In the genomic region with DNA sequence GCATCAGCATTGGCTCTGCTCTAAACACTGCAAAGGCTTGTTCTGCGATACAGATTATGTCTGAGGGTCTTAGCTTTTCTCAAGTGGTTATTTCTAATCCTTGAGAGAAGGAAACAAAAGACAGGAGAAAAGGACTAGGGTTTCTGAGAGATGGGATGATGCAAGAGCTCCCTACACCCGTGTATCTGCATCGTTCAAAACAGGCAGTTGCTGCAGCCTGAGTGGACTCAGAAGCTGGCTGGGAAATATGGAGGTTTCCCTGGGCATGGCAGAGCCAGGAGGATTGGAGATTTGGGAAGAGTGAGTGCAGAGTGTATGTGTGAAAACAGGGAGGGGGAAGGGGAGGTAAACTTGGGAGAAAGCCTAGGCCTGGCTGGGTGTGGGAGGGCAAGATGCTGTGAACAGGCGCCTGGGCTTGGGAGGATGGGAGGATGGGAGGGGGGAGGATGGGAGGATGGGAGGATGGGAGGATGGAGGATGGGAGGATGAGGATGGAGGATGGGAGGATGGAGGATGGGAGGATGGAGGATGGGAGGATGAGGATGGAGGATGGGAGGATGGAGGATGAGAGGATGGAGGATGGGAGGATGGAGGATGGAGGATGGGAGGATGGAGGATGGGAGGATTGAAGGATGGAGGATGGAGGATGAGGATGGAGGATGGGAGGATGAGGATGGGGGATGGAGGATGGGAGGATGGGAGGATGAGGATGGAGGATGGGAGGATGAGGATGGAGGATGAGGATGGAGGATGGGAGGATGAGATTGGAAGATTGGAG, we compare ENCODE assay signal across 18 mouse cellular contexts. TPM values are rescaled to one million over a fixed set of nuclear protein-coding genes. Genes with fewer than 3 reads are reported as not detected.
A peak's percentile ranks its signal among the peaks of the same experiment; 100 is the strongest.
DNase-seq lines count a peak whose midpoint lies in the region; ATAC-seq and TF ChIP-seq lines count a peak whose summit lies in the region.
"Had no signal": no experiment of that assay in that cellular context is flagged by ENCODE, and none has a peak within 500 bp of the region (broad histone marks: within the 10 kb centered on the region; RNA-seq: fewer than 3 reads in every experiment).

No protein-coding gene starts in this region.

- no peak overlapping the region for H3K27ac ChIP-seq in hindbrain, embryonic 11.5 days (ENCODE audit: low read depth, low read length)
- H3K27ac ChIP-seq in hindbrain, embryonic 12.5 days: no peak overlapping the region
- no peak overlapping the region for H3K27ac ChIP-seq in ES-E14 (ENCODE audit: insufficient read depth, low read depth, low read length, poor library complexity, severe bottlenecking)
- H3K27ac ChIP-seq: liver, embryonic 13.5 days; neural tube, embryonic 12.5 days had no signal

- intact Hi-C loops in gastrocnemius, postnatal 14 days (cut with DNase I; ENCODE audit: low total_unique reads): no loop called here

- H3K4me1 ChIP-seq in hindbrain, embryonic 11.5 days (replicated peaks; ENCODE audit: control insufficient read depth, insufficient read depth, low read length): no peaks in the 10 kb centered on the region
- H3K4me1 ChIP-seq in hindbrain, embryonic 12.5 days: no peaks in the 10 kb centered on the region
- H3K4me1 ChIP-seq in ES-E14 (ENCODE audit: control insufficient read depth in 2 of 2, insufficient read depth in 2 of 2, low read length in 2 of 2, poor library complexity in 1 of 2): peaks cover 0 to 9% of the 10 kb centered on the region in 2 experiments; a peak in 2 of 4 replicates
- H3K4me1 ChIP-seq in megakaryocyte, embryonic 14.5 days: peaks cover 13% of the 10 kb centered on the region
- H3K4me1 ChIP-seq: liver, embryonic 13.5 days; neural tube, embryonic 12.5 days had no signal

- WGBS in hindbrain, embryonic 11.5 days: 66% methylated on average over 4 of the region's 4 CpGs
- 75% methylated on average over 4 of the region's 4 CpGs for WGBS in hindbrain, embryonic 12.5 days

- DNase-seq in hindbrain, embryonic 11.5 days (ENCODE audit: low spot score): no peak
- peak; percentile 19 for DNase-seq in 416B (ENCODE audit: low read depth)
- DNase-seq in ES-E14 (ENCODE audit: low read depth, low spot score): peak; percentile 69
- DNase-seq in MN1 (ENCODE audit: low spot score): no peak
- DNase-seq in gastrocnemius, postnatal 14 days: no peak
- DNase-seq in layer of hippocampus, postnatal 10 days (ENCODE audit: low spot score in 2 of 2): no peak
- DNase-seq: adrenal gland, postnatal 10 days; cerebellum, adult 2 months; heart, postnatal 14 days; left cerebral cortex, postnatal 4 days; liver, embryonic 13.5 days; lung, postnatal 14 days had no signal

- in situ Hi-C loops in ES-E14 (cut with MboI; ENCODE audit: low sequenced_read_pairs in 2 of 2, unreplicated experiment in 2 of 2): loop anchor here in 1 of 2 experiments (25.0 kb wide), 1 partner anchor 329 kb away; no protein-coding TSS in a partner anchor

- H3K36me3 ChIP-seq in hindbrain, embryonic 11.5 days (ENCODE audit: control insufficient read depth, insufficient read depth, low read length): no peaks in the 10 kb centered on the region
- no peaks in the 10 kb centered on the region for H3K36me3 ChIP-seq in hindbrain, embryonic 12.5 days
- H3K36me3 ChIP-seq in ES-E14 (ENCODE audit: control insufficient read depth, insufficient read depth, low read length, poor library complexity, severe bottlenecking): no peaks in the 10 kb centered on the region
- no peaks in the 10 kb centered on the region for H3K36me3 ChIP-seq in megakaryocyte, embryonic 14.5 days (replicated peaks; ENCODE audit: low read length)
- H3K36me3 ChIP-seq: liver, embryonic 13.5 days; neural tube, embryonic 12.5 days had no signal

- H3K27me3 ChIP-seq in hindbrain, embryonic 11.5 days (ENCODE audit: control insufficient read depth, insufficient read depth, low read length): no peaks in the 10 kb centered on the region
- peaks cover 4% of the 10 kb centered on the region; the same call in 1 of the 2 replicates for H3K27me3 ChIP-seq in hindbrain, embryonic 12.5 days
- H3K27me3 ChIP-seq in megakaryocyte, embryonic 14.5 days (replicated peaks): peaks cover 37% of the 10 kb centered on the region
- H3K27me3 ChIP-seq: liver, embryonic 13.5 days; neural tube, embryonic 12.5 days had no signal

- H3K4me3 ChIP-seq in hindbrain, embryonic 11.5 days (ENCODE audit: low read depth, low read length): no peak overlapping the region
- no peak overlapping the region for H3K4me3 ChIP-seq in hindbrain, embryonic 12.5 days
- H3K4me3 ChIP-seq in ES-E14 (ENCODE audit: insufficient read depth in 1 of 2, low read depth in 1 of 2, low read length in 2 of 2, poor library complexity in 1 of 2, severe bottlenecking in 1 of 2): no peak overlapping the region
- peak overlapping the region; percentile 7 for H3K4me3 ChIP-seq in megakaryocyte, embryonic 14.5 days (replicated peaks)
- H3K4me3 ChIP-seq: liver, embryonic 13.5 days; neural tube, embryonic 12.5 days had no signal

- peak; percentile 57 for ATAC-seq in hindbrain, embryonic 11.5 days (ENCODE audit: low FRiP score)
- ATAC-seq in hindbrain, embryonic 12.5 days (ENCODE audit: low FRiP score): no peak
- ATAC-seq: forebrain, embryonic 14.5 days; inflammation-experienced regulatory T-cells, adult 6 months; midbrain, embryonic 16.5 days had no signal

- H3K9ac ChIP-seq in hindbrain, embryonic 11.5 days (ENCODE audit: low read depth, low read length): no peak overlapping the region
- H3K9ac ChIP-seq in hindbrain, embryonic 12.5 days: no peak overlapping the region
- H3K9ac ChIP-seq in ES-E14 (ENCODE audit: insufficient read depth, low read depth, low read length, poor library complexity, severe bottlenecking): no peak overlapping the region
- H3K9ac ChIP-seq: liver, embryonic 13.5 days; neural tube, embryonic 12.5 days had no signal

- no peak overlapping the region for H3K4me2 ChIP-seq in hindbrain, embryonic 11.5 days (replicated peaks; ENCODE audit: low read depth, low read length)
- H3K4me2 ChIP-seq in hindbrain, embryonic 12.5 days (replicated peaks): no peak overlapping the region
- H3K4me2 ChIP-seq: liver, embryonic 13.5 days; neural tube, embryonic 12.5 days had no signal

- H3K9me3 ChIP-seq in hindbrain, embryonic 11.5 days (ENCODE audit: control insufficient read depth, low read length): no peaks in the 10 kb centered on the region
- no peaks in the 10 kb centered on the region for H3K9me3 ChIP-seq in hindbrain, embryonic 12.5 days (replicated peaks)
- no peaks in the 10 kb centered on the region for H3K9me3 ChIP-seq in ES-E14 (ENCODE audit: control insufficient read depth, insufficient read depth, low read depth, low read length)
- H3K9me3 ChIP-seq in megakaryocyte, embryonic 14.5 days: no peaks in the 10 kb centered on the region
- H3K9me3 ChIP-seq: liver, embryonic 13.5 days; neural tube, embryonic 12.5 days had no signal

TF ChIP-seq in ES-E14, 5 proteins besides CTCF, POLR2A, EP300 and RAD21:
- no peak for TF ChIP-seq ZNF384 (IDR thresholded peaks at IDR 0.05; ENCODE audit: low read depth, low read length)
- no peak for TF ChIP-seq HCFC1 (IDR thresholded peaks at IDR 0.05; ENCODE audit: borderline replicate concordance, insufficient read depth, low read length)
- no peak for TF ChIP-seq CHD2 (IDR thresholded peaks at IDR 0.05; ENCODE audit: low read depth, low read length)
- TF ChIP-seq ZC3H11A (IDR thresholded peaks at IDR 0.05; ENCODE audit: borderline replicate concordance, low read depth, low read length): no peak
- TF ChIP-seq MAFK (IDR thresholded peaks at IDR 0.05; ENCODE audit: insufficient read depth, low read depth, low read length): no peak

RNA-seq across cellular contexts. Expression of a gene that starts 14.1 kb away (rescaled TPM):
- 6.7 and 8.4 TPM in 2 replicates for polyA plus RNA-seq in hindbrain, embryonic 11.5 days (2014; fragmentation: Nextera tagmentation; extraction: Ambion mirVana)
- 8.1 and 8.8 TPM in 2 replicates for polyA plus RNA-seq in hindbrain, embryonic 12.5 days (2016; fragmentation: Nextera tagmentation; extraction: Ambion mirVana)
- 21.7 and 24.5 TPM in 2 replicates for total RNA-seq in ES-E14 (2012; rRNA removed)
- 2.4 and 3.6 TPM in 2 replicates for polyA plus RNA-seq in megakaryocyte, embryonic 14.5 days (2012; ENCODE audit: insufficient read depth, low replicate concordance)
- total RNA-seq in gastrocnemius, postnatal 14 days (2021): 1 to 10 TPM; 8.3 to 9.5 TPM
- 1 to 10 TPM; 6.1 to 7.0 TPM for total RNA-seq in layer of hippocampus, postnatal 10 days (2021)

RNA-seq across cellular contexts. Expression of a gene that starts 33.9 kb away (rescaled TPM):
- polyA plus RNA-seq in hindbrain, embryonic 11.5 days (2014; fragmentation: Nextera tagmentation; extraction: Ambion mirVana): 85.0 and 92.5 TPM in 2 replicates
- 70.1 and 75.0 TPM in 2 replicates for polyA plus RNA-seq in hindbrain, embryonic 12.5 days (2016; fragmentation: Nextera tagmentation; extraction: Ambion mirVana)
- total RNA-seq in ES-E14 (2012; rRNA removed): 75.0 and 97.6 TPM in 2 replicates
- polyA plus RNA-seq in megakaryocyte, embryonic 14.5 days (2012; ENCODE audit: insufficient read depth, low replicate concordance): 0.83 and 4.4 TPM in 2 replicates
- total RNA-seq in gastrocnemius, postnatal 14 days (2021): 10 to 100 TPM; 18.4 to 19.7 TPM
- total RNA-seq in layer of hippocampus, postnatal 10 days (2021): 10 to 100 TPM; 27.3 to 28.6 TPM

Comparison
In these comparisons a context has a peak if more than half of its experiments do, and no peak if none do; other contexts are left out.
1. DNase-seq: peak in 416B (single experiment) and ES-E14 (single experiment); none in hindbrain, embryonic 11.5 days (single experiment), MN1 (single experiment), gastrocnemius, postnatal 14 days (single experiment) and layer of hippocampus, postnatal 10 days (0 of 2).